Mouse (Mus musculus): Measurements from ENCODE around the gene Clec4e. TPM values are rescaled to one million over a fixed set of nuclear protein-coding genes. Genes with fewer than 3 reads are reported as not detected.
"Not testable (repeated sequence)": the region's sequence is repeated elsewhere in the genome, so short reads cannot be mapped to it uniquely, and the experiment has no call there.

The Clec4e gene
- polyA plus RNA-seq, 1 experiment from 2014 or later: not detected

DNA sequence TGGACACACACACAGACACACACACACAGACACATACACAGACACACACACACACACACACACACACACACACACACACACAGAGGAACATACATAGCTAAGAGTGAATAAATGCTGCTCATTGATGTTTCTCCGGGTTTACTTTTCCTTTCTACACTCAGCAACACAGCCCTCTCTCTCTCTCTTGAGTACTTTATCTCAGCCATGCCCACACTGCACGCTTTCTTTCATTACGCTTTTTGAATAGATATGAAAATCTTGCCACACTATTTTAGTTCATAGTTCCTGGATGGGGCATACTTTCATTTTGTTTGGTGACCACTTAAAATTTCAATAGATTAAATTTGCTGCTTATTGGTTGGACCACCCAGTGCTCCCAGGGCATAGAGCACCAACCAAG is 25.5 kb downstream of the Clec4e start:
- Histone ChIP-seq H3K4me2 (replicated peaks; ENCODE audit: low read depth) (no peak overlapping the region), H3K4me1 (replicated peaks; ENCODE audit: control insufficient read depth, insufficient read depth) (no peaks in the 10 kb centered on the region), H3K36me3 (ENCODE audit: control insufficient read depth, insufficient read depth, low read length) (no peaks in the 10 kb centered on the region), H3K27me3 (ENCODE audit: control insufficient read depth, insufficient read depth, low read length) (no peaks in the 10 kb centered on the region), H3K27ac (replicated peaks) (no peak overlapping the region), H3K9ac (ENCODE audit: low read length) (no peak overlapping the region), H3K9me3 (ENCODE audit: control insufficient read depth, low read length) (no peaks in the 10 kb centered on the region), H3K4me3 (ENCODE audit: low read depth, low read length) (no peak overlapping the region)
- no peak for ATAC-seq (ENCODE audit: low FRiP score, low TSS enrichment)
- WGBS: 89% methylated on average over 3 of the region's 3 CpGs
- no peak for DNase-seq (ENCODE audit: low spot score)
- no peak for TF ChIP-seq CTCF (IDR thresholded peaks at IDR 0.05; ENCODE audit: low read depth)
- no peak for TF ChIP-seq EP300 (optimal IDR thresholded peaks at IDR 0.05)

DNA sequence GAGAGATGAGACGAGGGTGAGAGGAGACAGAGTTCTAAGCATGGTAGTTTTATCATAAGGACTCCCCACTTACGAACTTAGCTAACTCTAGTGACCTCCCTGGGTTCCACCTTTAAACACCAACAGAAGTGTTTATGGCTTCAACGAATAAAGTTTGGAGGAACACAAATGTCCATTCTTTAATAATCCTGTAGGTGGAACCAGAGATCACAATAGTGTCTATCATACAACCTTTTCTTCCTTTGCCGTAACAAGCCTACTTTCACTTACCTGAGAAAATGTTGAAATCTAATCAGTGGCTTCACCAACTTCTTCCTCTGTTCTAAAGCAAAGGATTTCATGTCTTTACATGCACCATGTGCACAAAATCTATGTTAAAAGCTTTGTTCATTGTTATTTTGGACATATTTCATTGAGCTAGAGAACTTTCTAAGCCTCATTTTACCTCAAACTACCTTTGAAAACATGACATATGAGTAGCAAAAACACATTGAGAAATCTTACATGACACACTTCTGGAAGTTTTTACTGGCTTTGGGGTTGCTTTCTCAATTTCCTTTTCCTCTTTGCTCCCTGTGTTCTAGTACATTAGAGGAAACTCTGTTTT is 28.0 kb downstream of the Clec4e start, which contains the start of gene Clec4d:
Gene Clec4d (plus strand): TSS at position 557 of the 607 bp plus-strand sequence.
- ATAC-seq (ENCODE audit: low FRiP score, low TSS enrichment) (no peak), DNase-seq (ENCODE audit: low spot score) (no peak)
- Histone ChIP-seq H3K36me3 (ENCODE audit: control insufficient read depth, insufficient read depth, low read length) (no peaks in the 10 kb centered on the region), H3K27me3 (ENCODE audit: control insufficient read depth, insufficient read depth, low read length) (no peaks in the 10 kb centered on the region), H3K9ac (ENCODE audit: low read length) (no peak within 1 kb of the TSS), H3K4me2 (replicated peaks; ENCODE audit: low read depth) (no peak within 1 kb of the TSS), H3K4me3 (ENCODE audit: low read depth, low read length) (no peak within 1 kb of the TSS), H3K4me1 (replicated peaks; ENCODE audit: control insufficient read depth, insufficient read depth) (no peaks in the 10 kb centered on the region), H3K27ac (replicated peaks) (no peak within 1 kb of the TSS), H3K9me3 (ENCODE audit: control insufficient read depth, low read length) (no peaks in the 10 kb centered on the region)
- TF ChIP-seq CTCF (IDR thresholded peaks at IDR 0.05; ENCODE audit: low read depth): peak; percentile 38
- TF ChIP-seq EP300 (optimal IDR thresholded peaks at IDR 0.05): no peak
- 68% methylated on average over 4 of the region's 4 CpGs for WGBS

- WGBS: 88% methylated on average over 1 of the region's 1 CpGs
- no peak for ATAC-seq (ENCODE audit: low FRiP score, low TSS enrichment)
These were observed 28.8 kb downstream of the Clec4e start for GRCm38 (mm10) chr6:123260868-123261267.

GRCm38 (mm10) chr6:123259889-123260603 is 29.6 kb downstream of the Clec4e start:
- Histone ChIP-seq H3K27me3 (ENCODE audit: control insufficient read depth, insufficient read depth, low read length) (no peaks in the 10 kb centered on the region), H3K27ac (replicated peaks) (no peak overlapping the region), H3K9me3 (ENCODE audit: control insufficient read depth, low read length) (no peaks in the 10 kb centered on the region), H3K36me3 (ENCODE audit: control insufficient read depth, insufficient read depth, low read length) (no peaks in the 10 kb centered on the region), H3K4me2 (replicated peaks; ENCODE audit: low read depth) (no peak overlapping the region), H3K9ac (ENCODE audit: low read length) (no peak overlapping the region), H3K4me1 (replicated peaks; ENCODE audit: control insufficient read depth, insufficient read depth) (no peaks in the 10 kb centered on the region), H3K4me3 (ENCODE audit: low read depth, low read length) (no peak overlapping the region)
- ATAC-seq (ENCODE audit: low FRiP score, low TSS enrichment) (no peak), DNase-seq (ENCODE audit: low spot score) (no peak)
- TF ChIP-seq CTCF (IDR thresholded peaks at IDR 0.05; ENCODE audit: low read depth): no peak
- TF ChIP-seq EP300 (optimal IDR thresholded peaks at IDR 0.05): no peak
- 80% methylated on average over 4 of the region's 4 CpGs for WGBS

More at GRCm38 (mm10) chr6:123260868-123261267, 28.8 kb downstream of the Clec4e start:
- H3K4me3 ChIP-seq (ENCODE audit: low read depth, low read length): no peak overlapping the region
- no peaks in the 10 kb centered on the region for H3K4me1 ChIP-seq (replicated peaks; ENCODE audit: control insufficient read depth, insufficient read depth)
- no peak for DNase-seq (ENCODE audit: low spot score)
- TF ChIP-seq CTCF (IDR thresholded peaks at IDR 0.05; ENCODE audit: low read depth): no peak
- no peak for TF ChIP-seq EP300 (optimal IDR thresholded peaks at IDR 0.05)
- H3K27ac ChIP-seq (replicated peaks): no peak overlapping the region
- H3K4me2 ChIP-seq (replicated peaks; ENCODE audit: low read depth): no peak overlapping the region
- H3K9me3 ChIP-seq (ENCODE audit: control insufficient read depth, low read length): no peaks in the 10 kb centered on the region
- H3K27me3 ChIP-seq (ENCODE audit: control insufficient read depth, insufficient read depth, low read length): no peaks in the 10 kb centered on the region
- no peak overlapping the region for H3K9ac ChIP-seq (ENCODE audit: low read length)
- no peaks in the 10 kb centered on the region for H3K36me3 ChIP-seq (ENCODE audit: control insufficient read depth, insufficient read depth, low read length)

DNA sequence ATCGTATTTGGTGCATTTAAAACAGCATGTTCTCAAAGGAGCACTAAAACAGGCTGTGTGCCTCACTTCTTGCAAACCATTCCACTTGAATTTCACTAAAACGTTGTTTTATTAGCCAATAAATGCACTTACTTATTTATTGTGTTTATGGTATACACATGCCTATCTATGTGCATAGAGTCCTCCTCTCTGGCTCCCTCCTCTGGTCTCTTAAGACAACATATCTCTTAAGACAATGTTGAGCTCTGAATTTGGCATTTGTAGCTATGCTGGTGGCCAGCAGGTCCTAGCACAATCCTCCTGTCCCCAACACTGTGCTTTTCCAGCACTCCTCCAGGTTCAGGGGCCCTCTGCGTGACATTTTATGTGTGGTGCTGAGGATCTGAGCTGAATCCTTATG is 30.7 kb downstream of the Clec4e start:
- ATAC-seq (ENCODE audit: low FRiP score, low TSS enrichment) (no peak), DNase-seq (ENCODE audit: low spot score) (no peak)
- Histone ChIP-seq H3K27ac (replicated peaks) (no peak overlapping the region), H3K9ac (ENCODE audit: low read length) (no peak overlapping the region), H3K4me3 (ENCODE audit: low read depth, low read length) (no peak overlapping the region), H3K27me3 (ENCODE audit: control insufficient read depth, insufficient read depth, low read length) (no peaks in the 10 kb centered on the region), H3K4me2 (replicated peaks; ENCODE audit: low read depth) (no peak overlapping the region), H3K9me3 (ENCODE audit: control insufficient read depth, low read length) (no peaks in the 10 kb centered on the region), H3K36me3 (ENCODE audit: control insufficient read depth, insufficient read depth, low read length) (no peaks in the 10 kb centered on the region), H3K4me1 (replicated peaks; ENCODE audit: control insufficient read depth, insufficient read depth) (no peaks in the 10 kb centered on the region)
- TF ChIP-seq CTCF (IDR thresholded peaks at IDR 0.05; ENCODE audit: low read depth) (no peak), EP300 (optimal IDR thresholded peaks at IDR 0.05) (no peak)
- 76% methylated on average over 3 of the region's 3 CpGs for WGBS

GRCm38 (mm10) chr6:123252735-123253134 is 36.9 kb downstream of the Clec4e start:
- ATAC-seq (ENCODE audit: low FRiP score, low TSS enrichment): no peak
- Histone ChIP-seq H3K4me3 (ENCODE audit: low read depth, low read length) (no peak overlapping the region), H3K4me2 (replicated peaks; ENCODE audit: low read depth) (no peak overlapping the region), H3K27ac (replicated peaks) (no peak overlapping the region), H3K9me3 (ENCODE audit: control insufficient read depth, low read length) (no peaks in the 10 kb centered on the region), H3K27me3 (ENCODE audit: control insufficient read depth, insufficient read depth, low read length) (no peaks in the 10 kb centered on the region), H3K9ac (ENCODE audit: low read length) (no peak overlapping the region), H3K36me3 (ENCODE audit: control insufficient read depth, insufficient read depth, low read length) (no peaks in the 10 kb centered on the region), H3K4me1 (replicated peaks; ENCODE audit: control insufficient read depth, insufficient read depth) (no peaks in the 10 kb centered on the region)
- no peak for DNase-seq (ENCODE audit: low spot score)
- TF ChIP-seq CTCF (IDR thresholded peaks at IDR 0.05; ENCODE audit: low read depth) (no peak), EP300 (optimal IDR thresholded peaks at IDR 0.05) (no peak)

DNA sequence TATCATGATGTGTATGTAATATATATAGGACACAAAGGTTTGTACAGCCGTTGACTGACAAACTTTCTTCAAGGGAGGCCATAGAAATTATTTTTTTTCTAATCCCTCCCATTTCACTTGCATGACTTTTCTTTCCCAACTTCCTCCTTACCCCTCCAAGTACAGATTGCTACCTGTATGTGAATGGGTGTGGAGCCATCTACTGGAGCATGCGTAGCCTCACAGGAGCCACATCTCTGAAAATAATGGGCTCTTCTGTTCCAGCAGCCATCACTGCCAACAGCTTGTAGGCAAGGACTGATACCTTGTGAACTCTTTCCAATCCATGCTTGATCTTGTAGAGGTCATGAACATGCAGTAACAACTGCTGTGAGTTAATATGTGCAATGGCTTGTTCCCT is 40.8 kb downstream of the Clec4e start:
- not testable (repeated sequence) for H3K27ac ChIP-seq (replicated peaks); H3K4me1 ChIP-seq (replicated peaks; ENCODE audit: control insufficient read depth, insufficient read depth); ATAC-seq (ENCODE audit: low FRiP score, low TSS enrichment); H3K9ac ChIP-seq (ENCODE audit: low read length); H3K36me3 ChIP-seq (ENCODE audit: control insufficient read depth, insufficient read depth, low read length); DNase-seq (ENCODE audit: low spot score); H3K4me3 ChIP-seq (ENCODE audit: low read depth, low read length); H3K4me2 ChIP-seq (replicated peaks; ENCODE audit: low read depth); H3K27me3 ChIP-seq (ENCODE audit: control insufficient read depth, insufficient read depth, low read length); H3K9me3 ChIP-seq (ENCODE audit: control insufficient read depth, low read length)
- WGBS: 73% methylated on average over 2 of the region's 2 CpGs

Measured in stomach, postnatal 0 days (tissue).